Mouse (Mus musculus): ENCODE data around the gene Galk1. TPM values are rescaled to one million over a fixed set of nuclear protein-coding genes. Genes with fewer than 3 reads are reported as not detected.

Gene Galk1
- polyA plus RNA-seq, 1 experiment from 2014 or later, result 137 TPM

- H3K27me3 ChIP-seq (ENCODE audit: control insufficient read depth, insufficient read depth, low read length), result no peaks in the 10 kb centered on the region
- no peak overlapping the region for H3K9ac ChIP-seq (ENCODE audit: low read depth, low read length)
- H3K27ac ChIP-seq (ENCODE audit: low read depth, low read length), result no peak overlapping the region
- peaks cover 72% of the 10 kb centered on the region for H3K36me3 ChIP-seq (ENCODE audit: control insufficient read depth, insufficient read depth, low read length)
- H3K4me1 ChIP-seq (ENCODE audit: control insufficient read depth, insufficient read depth, low read length), result peaks cover 19% of the 10 kb centered on the region
- no peak overlapping the region for H3K4me3 ChIP-seq (ENCODE audit: low read depth, low read length)
- ATAC-seq (replicated peaks; ENCODE audit: insufficient number of reproducible peaks, low FRiP score, low TSS enrichment), result no peak
- 87% methylated on average over 9 of the region's 9 CpGs for WGBS (ENCODE audit: insufficient replicate concordance)
- H3K9me3 ChIP-seq (replicated peaks; ENCODE audit: control insufficient read depth, low read length), result no peaks in the 10 kb centered on the region
- H3K4me2 ChIP-seq, result no peak overlapping the region
Observed at GRCm38 (mm10) chr11:116053510-116054229, 41.2 kb upstream of the Galk1 start.

- Histone ChIP-seq H3K4me2 (no peak overlapping the region), H3K27me3 (ENCODE audit: control insufficient read depth, insufficient read depth, low read length) (no peaks in the 10 kb centered on the region), H3K36me3 (ENCODE audit: control insufficient read depth, insufficient read depth, low read length) (peaks cover 69% of the 10 kb centered on the region), H3K9ac (ENCODE audit: low read depth, low read length) (no peak overlapping the region), H3K4me1 (ENCODE audit: control insufficient read depth, insufficient read depth, low read length) (no peaks in the 10 kb centered on the region), H3K4me3 (ENCODE audit: low read depth, low read length) (no peak overlapping the region), H3K9me3 (replicated peaks; ENCODE audit: control insufficient read depth, low read length) (no peaks in the 10 kb centered on the region), H3K27ac (ENCODE audit: low read depth, low read length) (no peak overlapping the region)
- ATAC-seq (replicated peaks; ENCODE audit: insufficient number of reproducible peaks, low FRiP score, low TSS enrichment), result no peak
- 86% methylated on average over 4 of the region's 4 CpGs for WGBS (ENCODE audit: insufficient replicate concordance)
Observed at GRCm38 (mm10) chr11:116050196-116050595, 37.7 kb upstream of the Galk1 start.

DNA sequence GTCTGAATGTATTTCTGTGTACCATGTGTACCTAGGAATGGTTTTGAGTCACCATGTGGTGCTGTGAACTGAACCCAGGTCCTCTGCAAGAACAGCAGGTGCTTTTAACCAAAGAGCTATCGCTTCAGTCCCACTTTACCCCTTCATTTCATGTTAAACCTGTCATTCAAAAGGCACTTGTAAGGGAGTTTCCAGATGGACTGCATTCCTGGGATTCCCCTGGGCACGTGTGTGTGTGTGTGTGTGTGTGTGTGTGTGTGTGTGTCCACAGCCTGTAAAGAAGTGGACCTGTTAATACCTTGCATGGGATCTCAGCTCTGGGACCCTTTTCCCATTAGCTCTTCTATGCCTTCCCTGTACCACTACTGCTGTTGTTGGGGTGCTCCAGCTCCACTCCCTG lies 37.1 kb upstream of the Galk1 start:
- no peak overlapping the region for H3K4me2 ChIP-seq
- no peaks in the 10 kb centered on the region for H3K9me3 ChIP-seq (replicated peaks; ENCODE audit: control insufficient read depth, low read length)
- WGBS (ENCODE audit: insufficient replicate concordance), result 77% methylated on average over 2 of the region's 2 CpGs
- no peak overlapping the region for H3K27ac ChIP-seq (ENCODE audit: low read depth, low read length)
- peaks cover 63% of the 10 kb centered on the region for H3K36me3 ChIP-seq (ENCODE audit: control insufficient read depth, insufficient read depth, low read length)
- no peak overlapping the region for H3K4me3 ChIP-seq (ENCODE audit: low read depth, low read length)
- H3K4me1 ChIP-seq (ENCODE audit: control insufficient read depth, insufficient read depth, low read length), result no peaks in the 10 kb centered on the region
- no peak for ATAC-seq (replicated peaks; ENCODE audit: insufficient number of reproducible peaks, low FRiP score, low TSS enrichment)
- no peak overlapping the region for H3K9ac ChIP-seq (ENCODE audit: low read depth, low read length)
- H3K27me3 ChIP-seq (ENCODE audit: control insufficient read depth, insufficient read depth, low read length), result no peaks in the 10 kb centered on the region

DNA sequence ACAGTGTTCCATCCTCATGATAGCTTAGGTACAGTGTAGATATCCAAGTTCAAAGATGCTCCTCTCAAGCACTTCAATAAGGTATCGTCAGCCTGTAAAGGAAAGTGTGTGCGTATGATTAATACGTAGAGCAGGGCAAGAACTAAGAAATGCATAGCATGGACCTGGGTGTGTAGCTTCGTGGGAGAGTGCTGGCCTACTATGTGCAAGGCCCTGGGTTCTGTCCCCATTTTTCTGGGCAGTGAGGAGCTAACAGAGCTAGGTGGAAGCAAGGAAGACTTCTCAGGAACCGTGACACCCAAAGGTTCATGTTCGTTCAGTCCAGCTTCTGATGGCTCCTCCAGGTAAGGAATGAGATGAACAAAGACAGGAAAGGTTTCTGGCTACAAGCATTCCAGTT lies 32.7 kb upstream of the Galk1 start:
- Histone ChIP-seq H3K9ac (ENCODE audit: low read depth, low read length) (no peak overlapping the region), H3K4me3 (ENCODE audit: low read depth, low read length) (no peak overlapping the region), H3K9me3 (replicated peaks; ENCODE audit: control insufficient read depth, low read length) (no peaks in the 10 kb centered on the region), H3K4me2 (no peak overlapping the region), H3K27ac (ENCODE audit: low read depth, low read length) (no peak overlapping the region), H3K27me3 (ENCODE audit: control insufficient read depth, insufficient read depth, low read length) (no peaks in the 10 kb centered on the region), H3K4me1 (ENCODE audit: control insufficient read depth, insufficient read depth, low read length) (peaks cover 3% of the 10 kb centered on the region; the same call in 1 of the 2 replicates), H3K36me3 (ENCODE audit: control insufficient read depth, insufficient read depth, low read length) (peaks cover 46% of the 10 kb centered on the region)
- 93% methylated on average over 6 of the region's 6 CpGs for WGBS (ENCODE audit: insufficient replicate concordance)
- ATAC-seq (replicated peaks; ENCODE audit: insufficient number of reproducible peaks, low FRiP score, low TSS enrichment), result no peak

DNA sequence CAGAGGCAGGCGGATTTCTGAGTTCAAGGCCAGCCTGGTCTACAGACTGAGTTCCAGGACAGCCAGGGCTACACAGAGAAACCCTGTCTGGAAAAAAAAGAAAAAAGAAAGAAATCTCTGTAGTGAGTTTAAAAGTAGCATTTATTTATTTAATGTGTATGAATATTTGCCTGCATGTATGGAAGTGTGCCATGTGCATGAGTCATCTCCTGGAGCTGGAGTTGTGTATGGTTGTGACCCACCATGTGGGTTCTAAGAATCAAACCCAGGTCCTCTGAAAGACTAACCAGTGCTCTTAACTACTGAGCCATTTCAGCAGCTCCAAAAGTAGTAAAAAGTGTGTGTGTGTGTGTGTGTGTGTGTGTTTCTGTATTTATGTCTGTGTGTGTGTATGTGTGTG lies 30.8 kb upstream of the Galk1 start:
- Histone ChIP-seq H3K9ac (ENCODE audit: low read depth, low read length) (no peak overlapping the region), H3K4me3 (ENCODE audit: low read depth, low read length) (no peak overlapping the region), H3K4me1 (ENCODE audit: control insufficient read depth, insufficient read depth, low read length) (peaks cover 3% of the 10 kb centered on the region; the same call in 1 of the 2 replicates), H3K4me2 (no peak overlapping the region), H3K9me3 (replicated peaks; ENCODE audit: control insufficient read depth, low read length) (no peaks in the 10 kb centered on the region), H3K27ac (ENCODE audit: low read depth, low read length) (no peak overlapping the region), H3K36me3 (ENCODE audit: control insufficient read depth, insufficient read depth, low read length) (peaks cover 33% of the 10 kb centered on the region), H3K27me3 (ENCODE audit: control insufficient read depth, insufficient read depth, low read length) (no peaks in the 10 kb centered on the region)
- WGBS (ENCODE audit: insufficient replicate concordance), result 83% methylated on average over 1 of the region's 1 CpGs
- no peak for ATAC-seq (replicated peaks; ENCODE audit: insufficient number of reproducible peaks, low FRiP score, low TSS enrichment)

DNA sequence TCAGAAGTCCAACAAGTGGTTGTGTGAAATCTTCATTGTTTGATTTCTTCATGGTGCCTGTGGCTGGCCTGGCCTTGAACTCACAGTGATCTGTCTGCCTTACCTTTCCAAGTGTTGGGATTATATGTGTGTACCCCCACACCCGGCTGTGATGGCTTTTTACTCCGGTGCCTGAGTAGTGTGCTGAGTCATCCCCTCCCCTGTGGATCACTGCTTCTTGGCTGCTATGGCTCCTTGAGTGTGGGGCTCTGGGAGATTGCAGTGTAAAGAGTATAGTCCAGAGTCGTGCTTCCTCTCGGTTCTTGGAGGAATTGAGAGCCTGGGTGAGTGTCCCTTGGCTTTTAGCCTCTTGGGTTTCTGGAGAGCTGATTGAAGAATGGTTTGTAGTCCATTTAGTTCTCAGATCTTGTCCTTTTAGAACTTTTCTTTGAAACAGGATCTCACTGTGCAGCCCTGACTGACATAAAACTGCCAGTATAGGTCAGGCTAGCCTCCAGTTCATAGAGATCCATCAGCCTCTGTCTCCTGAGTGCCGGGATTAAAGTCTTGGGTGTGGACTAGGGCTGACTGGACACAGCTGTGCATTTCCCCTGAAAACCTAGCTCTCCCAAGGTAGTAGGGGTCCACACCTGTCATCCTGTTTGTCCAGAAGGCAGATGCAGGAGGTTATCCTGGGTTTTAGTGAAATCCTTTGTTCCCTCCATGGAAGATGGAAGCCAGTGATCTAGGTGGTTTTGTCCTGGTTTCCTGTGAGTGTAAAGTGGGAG lies 30.0 kb upstream of the Galk1 start:
- no peak overlapping the region for H3K4me3 ChIP-seq (ENCODE audit: low read depth, low read length)
- no peak for ATAC-seq (replicated peaks; ENCODE audit: insufficient number of reproducible peaks, low FRiP score, low TSS enrichment)
- peaks cover 3% of the 10 kb centered on the region; the same call in 1 of the 2 replicates for H3K4me1 ChIP-seq (ENCODE audit: control insufficient read depth, insufficient read depth, low read length)
- no peak overlapping the region for H3K27ac ChIP-seq (ENCODE audit: low read depth, low read length)
- WGBS (ENCODE audit: insufficient replicate concordance), result 85% methylated on average over 5 of the region's 5 CpGs
- H3K27me3 ChIP-seq (ENCODE audit: control insufficient read depth, insufficient read depth, low read length), result no peaks in the 10 kb centered on the region
- no peak overlapping the region for H3K9ac ChIP-seq (ENCODE audit: low read depth, low read length)
- H3K36me3 ChIP-seq (ENCODE audit: control insufficient read depth, insufficient read depth, low read length), result peaks cover 26% of the 10 kb centered on the region
- H3K4me2 ChIP-seq, result no peak overlapping the region
- no peaks in the 10 kb centered on the region for H3K9me3 ChIP-seq (replicated peaks; ENCODE audit: control insufficient read depth, low read length)

DNA sequence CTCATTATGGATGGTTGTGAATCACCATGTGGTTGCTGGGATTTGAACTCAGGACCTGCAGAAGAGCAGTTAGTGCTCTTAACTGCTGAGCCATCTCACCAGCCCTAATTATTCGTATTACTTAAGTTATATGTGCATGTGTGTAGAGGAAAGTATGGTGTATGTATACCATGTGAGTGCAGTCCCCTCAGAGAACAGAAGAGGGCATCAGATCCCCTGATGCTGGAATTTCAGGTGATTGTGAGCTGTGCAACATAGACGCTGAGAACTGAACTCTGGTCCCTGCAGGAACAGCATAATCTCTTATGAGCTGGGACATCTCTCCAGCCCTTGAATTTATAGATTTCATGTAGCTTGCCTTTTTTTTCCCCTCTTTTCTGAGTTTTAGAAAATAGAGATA lies 29.3 kb upstream of the Galk1 start:
- Histone ChIP-seq H3K4me2 (no peak overlapping the region), H3K27me3 (ENCODE audit: control insufficient read depth, insufficient read depth, low read length) (no peaks in the 10 kb centered on the region), H3K9ac (ENCODE audit: low read depth, low read length) (no peak overlapping the region), H3K4me3 (ENCODE audit: low read depth, low read length) (no peak overlapping the region), H3K9me3 (replicated peaks; ENCODE audit: control insufficient read depth, low read length) (no peaks in the 10 kb centered on the region), H3K27ac (ENCODE audit: low read depth, low read length) (no peak overlapping the region), H3K4me1 (ENCODE audit: control insufficient read depth, insufficient read depth, low read length) (peaks cover 3% of the 10 kb centered on the region; the same call in 1 of the 2 replicates), H3K36me3 (ENCODE audit: control insufficient read depth, insufficient read depth, low read length) (peaks cover 23% of the 10 kb centered on the region)
- no peak for ATAC-seq (replicated peaks; ENCODE audit: insufficient number of reproducible peaks, low FRiP score, low TSS enrichment)
- 97% methylated on average over 2 of the region's 2 CpGs for WGBS (ENCODE audit: insufficient replicate concordance)

- H3K27me3 ChIP-seq (ENCODE audit: control insufficient read depth, insufficient read depth, low read length), result no peaks in the 10 kb centered on the region
- peaks cover 20% of the 10 kb centered on the region for H3K36me3 ChIP-seq (ENCODE audit: control insufficient read depth, insufficient read depth, low read length)
- no peak overlapping the region for H3K9ac ChIP-seq (ENCODE audit: low read depth, low read length)
- 65% methylated on average over 6 of the region's 6 CpGs for WGBS (ENCODE audit: insufficient replicate concordance)
- H3K4me2 ChIP-seq, result no peak overlapping the region
- no peaks in the 10 kb centered on the region for H3K9me3 ChIP-seq (replicated peaks; ENCODE audit: control insufficient read depth, low read length)
- H3K4me3 ChIP-seq (ENCODE audit: low read depth, low read length), result no peak overlapping the region
- no peak overlapping the region for H3K27ac ChIP-seq (ENCODE audit: low read depth, low read length)
- peaks cover 3% of the 10 kb centered on the region; the same call in 1 of the 2 replicates for H3K4me1 ChIP-seq (ENCODE audit: control insufficient read depth, insufficient read depth, low read length)
- ATAC-seq (replicated peaks; ENCODE audit: insufficient number of reproducible peaks, low FRiP score, low TSS enrichment), result no peak
Observed at GRCm38 (mm10) chr11:116040593-116040992, 28.1 kb upstream of the Galk1 start.

Measured in heart, embryonic 11.5 days (tissue).